Mouse (Mus musculus) megakaryocyte, embryonic 14.5 days (primary cell): ENCODE results near the gene Ism2.

ENCODE experiments used
- FLI1 ChIP-seq: IDR thresholded peaks from 2 replicates; pipeline ENCODE4 v1.6.1; 2012; ENCODE audit warnings: low read length, inconsistent platforms, mixed read lengths
- GATA1 ChIP-seq: IDR thresholded peaks from 3 replicates; pipeline ENCODE4 v1.6.1; 2012; ENCODE audit warnings: mixed read lengths, low read length, inconsistent platforms, borderline replicate concordance

DNA sequence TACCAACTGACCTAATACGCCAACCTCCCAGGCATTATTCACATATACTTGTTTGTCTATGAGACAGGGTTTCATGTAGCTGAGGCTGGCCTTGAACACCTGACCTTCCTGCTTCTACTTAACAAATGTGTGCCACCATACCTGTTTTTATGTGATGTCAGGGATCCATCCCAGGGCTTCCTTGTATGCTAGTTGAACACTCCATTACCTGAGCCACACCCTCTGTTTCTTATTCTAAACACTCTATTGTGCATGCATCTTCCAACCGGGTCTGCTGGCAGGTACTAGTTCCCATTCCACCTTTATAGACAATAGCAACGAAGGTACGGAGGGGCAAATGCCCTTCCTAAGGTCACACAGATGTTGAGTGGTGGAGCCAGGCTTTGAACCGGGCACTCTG lies 10.4 kb downstream of the Ism2 start:
- TF ChIP-seq FLI1: no peak
- no peak for TF ChIP-seq GATA1
